30 mouse cellular contexts compared by ENCODE assay signal in the genomic region with DNA sequence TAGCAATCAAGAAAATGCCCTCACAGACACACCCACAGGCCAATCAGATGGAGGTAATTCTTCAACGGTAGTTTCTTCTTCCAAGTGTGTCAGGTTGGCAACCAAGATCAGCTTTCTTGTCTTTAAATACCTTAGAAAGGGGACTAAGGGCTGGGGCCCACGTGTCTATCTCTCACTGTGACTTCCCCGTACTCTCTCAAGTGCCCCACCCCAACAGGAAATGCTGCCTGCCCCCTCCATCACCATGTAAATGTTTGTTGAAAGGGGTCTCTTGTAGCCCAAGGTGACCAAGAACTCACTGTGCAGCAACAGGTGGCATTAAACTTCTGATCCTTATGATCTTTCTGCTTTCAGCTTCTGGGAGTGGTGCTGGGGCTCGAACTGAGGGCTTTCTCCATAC. TPM values are rescaled to one million over a fixed set of nuclear protein-coding genes. Genes with fewer than 3 reads are reported as not detected.
"Had no signal": no experiment of that assay in that cellular context is flagged by ENCODE, and none has a peak within 500 bp of the region (broad histone marks: within the 10 kb centered on the region; RNA-seq: fewer than 3 reads in every experiment).

No protein-coding gene starts in this region.

- DNase-seq: gastrocnemius, adult 2 months; gastrocnemius, postnatal 10 days; gastrocnemius, postnatal 25 days; heart, adult 18-20 months; heart, postnatal 10 days; heart, postnatal 4 days; kidney, adult 18-20 months; kidney, adult 9 months; kidney, postnatal 14 days; kidney, postnatal 36 days; layer of hippocampus, adult 9-11 months; layer of hippocampus, postnatal 36 days; liver had no signal

- H3K27ac ChIP-seq: gastrocnemius, adult 2 months; heart, embryonic 10.5 days; hindbrain, embryonic 10.5 days; hindbrain, embryonic 12.5 days; hindbrain, embryonic 14.5 days; intestine, embryonic 15.5 days; kidney, embryonic 15.5 days; kidney, postnatal 0 days; limb, embryonic 10.5 days; limb, embryonic 12.5 days had no signal

- ATAC-seq: hindbrain, embryonic 16.5 days; intestine, postnatal 0 days had no signal

- H3K36me3 ChIP-seq: heart, embryonic 10.5 days; heart, embryonic 12.5 days; hindbrain, embryonic 10.5 days; hindbrain, embryonic 12.5 days; intestine, embryonic 15.5 days; kidney, embryonic 15.5 days; limb, embryonic 10.5 days; limb, embryonic 12.5 days had no signal

- H3K4me1 ChIP-seq: hindbrain, embryonic 10.5 days; hindbrain, embryonic 12.5 days had no signal

- H3K4me3 ChIP-seq: gastrocnemius, adult 2 months; heart, embryonic 10.5 days; heart, embryonic 12.5 days; hindbrain, embryonic 10.5 days; hindbrain, embryonic 12.5 days; intestine, embryonic 15.5 days; kidney, embryonic 15.5 days; limb, embryonic 10.5 days; limb, embryonic 12.5 days had no signal

- H3K27me3 ChIP-seq: heart, embryonic 12.5 days; hindbrain, embryonic 12.5 days; intestine, embryonic 15.5 days; kidney, embryonic 15.5 days had no signal

RNA-seq across cellular contexts. Expression of a gene that starts 1.0 kb away (rescaled TPM):
- polyA plus RNA-seq: frontal cortex, adult 2 months; heart, embryonic 10.5 days; heart, embryonic 12.5 days; heart, embryonic 14.5 days; heart, embryonic 16.5 days; hindbrain, embryonic 10.5 days; hindbrain, embryonic 12.5 days; hindbrain, embryonic 14.5 days; hindbrain, embryonic 16.5 days; intestine, embryonic 15.5 days; intestine, postnatal 0 days; kidney, embryonic 15.5 days; kidney, postnatal 0 days; large intestine, adult 2 months; limb, embryonic 10.5 days; limb, embryonic 12.5 days; limb, embryonic 14.5 days had no signal

RNA-seq across cellular contexts. Expression of a gene that starts 8.1 kb away (rescaled TPM):
- polyA plus RNA-seq: frontal cortex, adult 2 months; heart, embryonic 10.5 days; heart, embryonic 12.5 days; heart, embryonic 14.5 days; hindbrain, embryonic 10.5 days; hindbrain, embryonic 12.5 days; hindbrain, embryonic 16.5 days; intestine, embryonic 15.5 days; intestine, postnatal 0 days; kidney, postnatal 0 days; limb, embryonic 10.5 days; limb, embryonic 14.5 days had no signal

RNA-seq across cellular contexts. Expression of a gene that starts 17.8 kb away (rescaled TPM):
- polyA plus RNA-seq: frontal cortex, adult 2 months; heart, embryonic 10.5 days; heart, embryonic 12.5 days; heart, embryonic 14.5 days; heart, embryonic 16.5 days; hindbrain, embryonic 10.5 days; hindbrain, embryonic 12.5 days; hindbrain, embryonic 14.5 days; hindbrain, embryonic 16.5 days; intestine, embryonic 15.5 days; intestine, postnatal 0 days; kidney, embryonic 15.5 days; kidney, postnatal 0 days; limb, embryonic 10.5 days; limb, embryonic 12.5 days; limb, embryonic 14.5 days had no signal

RNA-seq across cellular contexts. Expression of a gene that starts 23.0 kb away (rescaled TPM):
- polyA plus RNA-seq: frontal cortex, adult 2 months; heart, embryonic 10.5 days; heart, embryonic 12.5 days; heart, embryonic 14.5 days; heart, embryonic 16.5 days; hindbrain, embryonic 10.5 days; hindbrain, embryonic 12.5 days; hindbrain, embryonic 14.5 days; hindbrain, embryonic 16.5 days; intestine, embryonic 15.5 days; intestine, postnatal 0 days; kidney, embryonic 15.5 days; kidney, postnatal 0 days; large intestine, adult 2 months; limb, embryonic 10.5 days; limb, embryonic 12.5 days; limb, embryonic 14.5 days had no signal
